Comparison of ENCODE assay signal across 26 mouse cellular contexts in genomic region chr3:49842971-49843370, GRCm38 (mm10).
"Had no signal": no experiment of that assay in that cellular context is flagged by ENCODE, and none has a peak within 500 bp of the region (broad histone marks: within the 10 kb centered on the region; RNA-seq: fewer than 3 reads in every experiment).

No protein-coding gene starts in this region.

- H3K4me2 ChIP-seq: heart, embryonic 11.5 days; heart, embryonic 13.5 days; heart, embryonic 15.5 days; hindbrain, embryonic 13.5 days; hindbrain, embryonic 15.5 days; kidney, embryonic 15.5 days; limb, embryonic 12.5 days; limb, embryonic 15.5 days; liver, embryonic 12.5 days had no signal

- H3K9me3 ChIP-seq: heart, embryonic 13.5 days; heart, embryonic 15.5 days; hindbrain, embryonic 13.5 days; hindbrain, embryonic 15.5 days; kidney, embryonic 15.5 days; limb, embryonic 12.5 days; limb, embryonic 15.5 days; liver, embryonic 12.5 days had no signal

- H3K27ac ChIP-seq: heart, adult 2 months; heart, embryonic 13.5 days; heart, embryonic 15.5 days; hindbrain, embryonic 13.5 days; hindbrain, embryonic 15.5 days; hindbrain, postnatal 0 days; kidney, embryonic 15.5 days; kidney, postnatal 0 days; limb, embryonic 12.5 days; limb, embryonic 15.5 days; liver, embryonic 12.5 days had no signal

- H3K4me1 ChIP-seq: heart, embryonic 13.5 days; heart, embryonic 15.5 days; hindbrain, embryonic 13.5 days; hindbrain, embryonic 15.5 days; limb, embryonic 15.5 days; liver, embryonic 12.5 days had no signal

- H3K36me3 ChIP-seq: heart, embryonic 13.5 days; heart, embryonic 15.5 days; hindbrain, embryonic 13.5 days; hindbrain, embryonic 15.5 days; kidney, embryonic 15.5 days; limb, embryonic 12.5 days; limb, embryonic 15.5 days; liver, embryonic 12.5 days had no signal

- H3K4me3 ChIP-seq: heart, adult 2 months; heart, embryonic 13.5 days; heart, embryonic 15.5 days; hindbrain, embryonic 13.5 days; hindbrain, embryonic 15.5 days; kidney, embryonic 15.5 days; limb, embryonic 12.5 days; limb, embryonic 15.5 days; liver, embryonic 12.5 days had no signal

- H3K9ac ChIP-seq: heart, embryonic 13.5 days; heart, embryonic 15.5 days; hindbrain, embryonic 13.5 days; hindbrain, embryonic 15.5 days; kidney, embryonic 15.5 days; limb, embryonic 12.5 days; limb, embryonic 15.5 days; liver, embryonic 12.5 days had no signal

- H3K27me3 ChIP-seq: heart, embryonic 13.5 days; heart, embryonic 15.5 days; hindbrain, embryonic 13.5 days; hindbrain, embryonic 15.5 days; kidney, embryonic 15.5 days; limb, embryonic 12.5 days; limb, embryonic 15.5 days; liver, embryonic 12.5 days had no signal

- ATAC-seq: hindbrain, postnatal 0 days; intestine, embryonic 16.5 days; liver, embryonic 12.5 days had no signal

- DNase-seq: gastrocnemius, postnatal 14 days; gastrocnemius, postnatal 36 days; heart, adult 11 months; heart, adult 2 months; heart, postnatal 14 days; heart, postnatal 36 days; kidney, adult 11 months; kidney, adult 2 months; kidney, adult 9 months; kidney, postnatal 14 days; kidney, postnatal 36 days; layer of hippocampus, adult 9-11 months; layer of hippocampus, postnatal 36 days; left cerebral cortex, postnatal 4 days had no signal
